18 mouse cellular contexts compared by ENCODE assay signal in the genomic region with DNA sequence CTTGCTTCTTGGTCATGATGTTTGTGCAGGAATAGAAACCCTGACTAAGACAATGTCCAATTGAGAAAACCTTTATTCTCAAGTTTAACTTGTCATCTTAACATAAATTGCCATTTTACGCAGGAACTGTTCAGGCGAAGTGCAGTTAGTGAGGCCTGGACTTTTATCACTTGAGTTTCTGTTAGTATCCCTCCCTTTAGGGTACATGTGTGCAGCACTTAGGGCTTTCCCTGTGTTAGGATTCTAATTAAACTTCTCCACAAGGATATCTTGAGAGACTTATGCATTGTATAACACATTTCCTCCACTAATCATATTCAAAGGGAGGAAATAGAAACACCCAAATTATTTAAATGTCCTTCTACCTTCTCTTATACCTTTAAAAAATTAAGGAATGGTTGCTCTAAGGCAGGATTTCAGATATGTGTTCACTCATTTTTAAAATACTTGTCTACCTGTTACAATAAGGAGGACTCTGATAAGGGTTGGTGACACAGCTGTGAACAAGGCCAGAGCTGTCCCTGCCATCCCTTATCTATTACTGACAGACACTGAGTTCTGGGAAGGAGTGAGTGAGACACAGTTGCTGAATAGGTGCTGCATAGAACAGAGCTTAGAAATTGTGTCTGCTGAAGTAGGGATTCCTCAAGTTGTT.
DNase-seq lines count a peak whose midpoint lies in the region; ATAC-seq and TF ChIP-seq lines count a peak whose summit lies in the region.
"Had no signal": no experiment of that assay in that cellular context is flagged by ENCODE, and none has a peak within 500 bp of the region (broad histone marks: within the 10 kb centered on the region; RNA-seq: fewer than 3 reads in every experiment).

No protein-coding gene starts in this region.

- no peaks in the 10 kb centered on the region for H3K4me1 ChIP-seq in lung, embryonic 14.5 days (ENCODE audit: insufficient read depth)
- H3K4me1 ChIP-seq in lung, adult 2 months (ENCODE audit: control insufficient read depth, insufficient read depth, low read length), result peaks cover 36% of the 10 kb centered on the region
- peaks cover 19% of the 10 kb centered on the region for H3K4me1 ChIP-seq in liver, embryonic 11.5 days (replicated peaks; ENCODE audit: control insufficient read depth, insufficient read depth, low read length)
- peaks cover 2% of the 10 kb centered on the region; the same call in 1 of the 2 replicates for H3K4me1 ChIP-seq in stomach, embryonic 16.5 days (ENCODE audit: control insufficient read depth, insufficient read depth, low read length)
- H3K4me1 ChIP-seq: embryonic facial prominence, embryonic 13.5 days; limb, embryonic 10.5 days; midbrain, embryonic 12.5 days had no signal

- TF ChIP-seq POLR2A in lung, adult 2 months (IDR thresholded peaks at IDR 0.05; ENCODE audit: borderline replicate concordance, extremely low read depth, low read depth, low read length), result no peak

- no peak overlapping the region for H3K9ac ChIP-seq in lung, embryonic 14.5 days
- no peak overlapping the region for H3K9ac ChIP-seq in liver, embryonic 11.5 days (ENCODE audit: low read depth, low read length)
- H3K9ac ChIP-seq in stomach, embryonic 16.5 days (ENCODE audit: low read length), result no peak overlapping the region
- H3K9ac ChIP-seq: embryonic facial prominence, embryonic 13.5 days; heart, embryonic 15.5 days; midbrain, embryonic 12.5 days had no signal

- H3K27ac ChIP-seq in lung, embryonic 14.5 days (ENCODE audit: low read depth), result no peak overlapping the region
- peak overlapping the region; percentile 92 for H3K27ac ChIP-seq in liver, embryonic 11.5 days (ENCODE audit: low read depth, low read length)
- no peak overlapping the region for H3K27ac ChIP-seq in stomach, embryonic 16.5 days (ENCODE audit: low read length)
- H3K27ac ChIP-seq: embryonic facial prominence, embryonic 13.5 days; heart, embryonic 15.5 days; hindbrain, postnatal 0 days; kidney, postnatal 0 days; limb, embryonic 10.5 days; midbrain, embryonic 12.5 days had no signal

- peaks cover 15% of the 10 kb centered on the region; the same call in 1 of the 2 replicates for H3K36me3 ChIP-seq in lung, embryonic 14.5 days (ENCODE audit: insufficient read depth)
- no peaks in the 10 kb centered on the region for H3K36me3 ChIP-seq in liver, embryonic 11.5 days (ENCODE audit: control insufficient read depth, insufficient read depth, low read length)
- H3K36me3 ChIP-seq in stomach, embryonic 16.5 days (ENCODE audit: control insufficient read depth, insufficient read depth, low read length), result no peaks in the 10 kb centered on the region; the same call in 1 of the 2 replicates
- H3K36me3 ChIP-seq: heart, embryonic 15.5 days had no signal

- ATAC-seq in lung, embryonic 14.5 days (ENCODE audit: insufficient read depth), result peak; percentile 76; the same call in 1 of the 2 replicates
- peak; percentile 100 for ATAC-seq in liver, embryonic 11.5 days (replicated peaks; ENCODE audit: low FRiP score)
- 0 out of 2 replicates have a peak, but pooled peaks have one; percentile 44 for ATAC-seq in stomach, embryonic 16.5 days (ENCODE audit: insufficient read depth, low FRiP score)
- ATAC-seq: forebrain, embryonic 14.5 days; hindbrain, postnatal 0 days had no signal

- no peak overlapping the region for H3K4me2 ChIP-seq in lung, embryonic 14.5 days
- peak overlapping the region; percentile 35 for H3K4me2 ChIP-seq in liver, embryonic 11.5 days
- no peak overlapping the region for H3K4me2 ChIP-seq in stomach, embryonic 16.5 days (ENCODE audit: low read depth, low read length)
- H3K4me2 ChIP-seq: embryonic facial prominence, embryonic 13.5 days; heart, embryonic 15.5 days; midbrain, embryonic 12.5 days had no signal

- H3K27me3 ChIP-seq in lung, embryonic 14.5 days (ENCODE audit: insufficient read depth, low read length), result no peaks in the 10 kb centered on the region
- H3K27me3 ChIP-seq in liver, embryonic 11.5 days (replicated peaks; ENCODE audit: control insufficient read depth, insufficient read depth, low read length), result no peaks in the 10 kb centered on the region
- no peaks in the 10 kb centered on the region for H3K27me3 ChIP-seq in stomach, embryonic 16.5 days (ENCODE audit: control insufficient read depth, insufficient read depth, low read length)
- H3K27me3 ChIP-seq: embryonic facial prominence, embryonic 13.5 days; heart, embryonic 15.5 days; midbrain, embryonic 12.5 days had no signal

- no peaks in the 10 kb centered on the region for H3K9me3 ChIP-seq in lung, embryonic 14.5 days (ENCODE audit: low read depth, low read length)
- no peaks in the 10 kb centered on the region for H3K9me3 ChIP-seq in liver, embryonic 11.5 days (ENCODE audit: control insufficient read depth, low read length)
- no peaks in the 10 kb centered on the region for H3K9me3 ChIP-seq in stomach, embryonic 16.5 days (replicated peaks; ENCODE audit: control insufficient read depth, low read length)
- H3K9me3 ChIP-seq: embryonic facial prominence, embryonic 13.5 days; heart, embryonic 15.5 days; limb, embryonic 10.5 days; midbrain, embryonic 12.5 days had no signal

- TF ChIP-seq CTCF in lung, embryonic 14.5 days (IDR thresholded peaks at IDR 0.05; ENCODE audit: low read depth), result no peak
- no peak for TF ChIP-seq CTCF in lung, adult 2 months (IDR thresholded peaks at IDR 0.05; ENCODE audit: insufficient read depth, low read length)

- no peak overlapping the region for H3K4me3 ChIP-seq in lung, embryonic 14.5 days (ENCODE audit: low read depth, low read length)
- H3K4me3 ChIP-seq in lung, adult 2 months (replicated peaks; ENCODE audit: extremely low read depth, low read depth, low read length), result no peak overlapping the region
- H3K4me3 ChIP-seq in liver, embryonic 11.5 days (ENCODE audit: low read depth, low read length), result no peak overlapping the region
- H3K4me3 ChIP-seq in stomach, embryonic 16.5 days (replicated peaks; ENCODE audit: low read length), result no peak overlapping the region
- H3K4me3 ChIP-seq: embryonic facial prominence, embryonic 13.5 days; heart, embryonic 15.5 days; limb, embryonic 10.5 days; midbrain, embryonic 12.5 days; myocyte had no signal

- DNase-seq in lung, embryonic 14.5 days, result no peak
- no peak for DNase-seq in lung, adult 2 months
- peak; percentile 86 for DNase-seq in c-Kit-positive CD71-positive TER-119-positive erythroid progenitor cells, embryonic 14.5 days (ENCODE audit: low spot score)
- DNase-seq in liver, embryonic 11.5 days (ENCODE audit: low spot score), result no peak
- no peak for DNase-seq in left cerebral cortex, adult 8-10 months (ENCODE audit: low spot score in 2 of 2)
- no peak for DNase-seq in lung, postnatal 25 days (ENCODE audit: low spot score)
- DNase-seq: cerebellum, postnatal 10 days; layer of hippocampus, postnatal 36 days; lung, postnatal 14 days had no signal

- WGBS in lung, embryonic 14.5 days, result 89% methylated on average over 2 of the region's 2 CpGs
- WGBS in lung, adult 2 months, result 97% methylated on average over 2 of the region's 2 CpGs
- WGBS in liver, embryonic 11.5 days, result 57% methylated on average over 2 of the region's 2 CpGs
- WGBS in stomach, embryonic 16.5 days, result 90% methylated on average over 2 of the region's 2 CpGs

Comparison
In these comparisons a context has a peak if more than half of its experiments do, and no peak if none do; other contexts are left out.
1. ATAC-seq: peak in every context shown above with its lines; median percentile 100 in liver, embryonic 11.5 days; 76 in lung, embryonic 14.5 days; 44 in stomach, embryonic 16.5 days.